Mouse (Mus musculus): ENCODE results near the gene Lix1l. TPM values are rescaled to one million over a fixed set of nuclear protein-coding genes. Genes with fewer than 3 reads are reported as not detected.

Gene Lix1l
- polyA plus RNA-seq, 1 experiment = 8.1 TPM

DNA sequence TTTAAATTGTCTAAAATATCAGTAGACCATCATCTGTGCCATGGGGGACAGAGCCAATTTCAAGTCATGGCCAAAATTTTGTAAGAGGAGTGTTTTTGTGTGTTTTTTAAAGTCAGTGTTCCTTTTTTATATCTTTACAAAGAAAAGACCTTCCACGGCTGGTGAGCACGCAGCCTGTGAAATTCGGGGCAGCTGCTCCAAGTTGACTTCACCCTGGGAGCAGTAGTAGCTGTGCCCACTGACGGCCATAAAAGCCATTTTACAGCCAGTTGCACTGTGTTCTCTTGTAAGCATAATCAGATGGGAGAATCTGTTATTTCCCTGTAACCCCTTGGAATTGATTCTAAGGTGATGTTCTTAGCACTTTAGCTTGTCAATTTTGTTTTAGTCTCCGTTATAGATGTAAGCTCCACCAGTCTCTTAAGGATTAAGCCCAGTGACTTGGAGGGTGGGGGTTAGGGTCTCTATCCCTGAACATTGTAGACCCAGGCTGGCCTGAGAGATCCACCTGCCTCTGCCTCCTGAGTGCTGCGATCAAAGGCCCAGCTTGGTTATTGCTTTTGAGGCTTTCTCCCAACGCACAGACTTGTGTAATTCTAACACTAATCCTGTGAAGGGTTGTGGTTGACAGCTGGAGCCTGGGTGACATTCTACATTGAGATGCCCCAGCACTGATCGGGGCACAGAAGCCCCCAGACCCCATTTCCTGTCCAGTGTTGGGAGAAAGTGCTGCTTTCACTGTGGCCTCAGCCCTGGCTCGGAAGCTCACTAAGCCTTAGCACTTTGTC lies 39.9 kb upstream of the Lix1l start:
- H3K27ac ChIP-seq (ENCODE audit: control insufficient read depth, insufficient read depth, low read depth, low read length) = peak overlapping the region; percentile 36; the same call in 1 of the 2 replicates
- H3K4me3 ChIP-seq (ENCODE audit: control insufficient read depth, low read depth, low read length) = peak overlapping the region; percentile 70

DNA sequence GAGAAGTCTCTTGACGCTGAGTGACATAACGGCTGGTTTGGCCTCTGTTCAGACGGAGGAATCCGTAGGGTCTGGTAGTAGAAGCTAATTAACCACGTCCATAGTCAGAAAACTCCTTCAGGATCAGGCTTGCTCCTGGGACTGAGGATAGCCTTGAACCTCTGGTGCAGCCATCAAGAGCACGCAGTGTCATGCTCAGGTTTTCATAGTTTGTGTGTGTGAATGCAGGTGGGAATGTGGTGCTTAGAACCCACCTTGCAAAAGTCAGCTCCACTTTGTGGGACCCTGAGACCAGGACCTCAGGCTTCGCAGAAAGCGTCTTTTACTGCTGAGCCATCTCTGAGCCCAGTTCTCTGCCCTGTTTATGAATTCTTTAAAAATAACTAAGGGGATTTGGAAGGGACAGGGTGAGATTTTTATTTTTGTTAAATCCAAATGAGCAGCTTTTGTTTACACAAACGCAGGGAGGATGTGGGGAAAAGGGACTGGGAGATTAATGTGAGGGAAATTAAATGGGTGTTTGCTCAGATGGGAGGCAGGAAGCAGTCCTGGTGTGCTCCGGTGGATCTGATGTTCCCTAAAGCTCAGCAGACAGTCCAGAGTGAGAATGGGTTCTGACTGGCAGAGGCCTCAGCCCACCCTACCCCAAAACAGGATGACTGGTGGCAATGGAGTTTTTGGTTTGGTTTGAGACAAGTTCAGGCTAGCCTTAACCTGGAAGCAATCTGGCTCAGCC lies 38.8 kb upstream of the Lix1l start:
- Histone ChIP-seq H3K36me3 (ENCODE audit: control insufficient read depth, insufficient read depth, low read length) (peaks cover 5% of the 10 kb centered on the region), H3K4me3 (ENCODE audit: control insufficient read depth, low read depth, low read length) (peak overlapping the region; percentile 14), H3K27me3 (ENCODE audit: control insufficient read depth, insufficient read depth, low read length) (no peaks in the 10 kb centered on the region), H3K27ac (ENCODE audit: control insufficient read depth, insufficient read depth, low read depth, low read length) (peak overlapping the region; percentile 55), H3K4me1 (ENCODE audit: control insufficient read depth, insufficient read depth, low read length) (peaks cover 4% of the 10 kb centered on the region)
- TF ChIP-seq CTCF (IDR thresholded peaks at IDR 0.05; ENCODE audit: control insufficient read depth, insufficient read depth, insufficient replicate concordance, low read depth, low read length) = no peak
- TF ChIP-seq POLR2A (IDR thresholded peaks at IDR 0.05; ENCODE audit: control insufficient read depth, low read depth, low read length) = no peak

More for the DNA sequence above, 39.9 kb upstream of the Lix1l start:
- Histone ChIP-seq H3K27me3 (ENCODE audit: control insufficient read depth, insufficient read depth, low read length) (no peaks in the 10 kb centered on the region), H3K36me3 (ENCODE audit: control insufficient read depth, insufficient read depth, low read length) (peaks cover 5% of the 10 kb centered on the region), H3K4me1 (ENCODE audit: control insufficient read depth, insufficient read depth, low read length) (peaks cover 6% of the 10 kb centered on the region)
- TF ChIP-seq POLR2A (IDR thresholded peaks at IDR 0.05; ENCODE audit: control insufficient read depth, low read depth, low read length) (no peak), CTCF (IDR thresholded peaks at IDR 0.05; ENCODE audit: control insufficient read depth, insufficient read depth, insufficient replicate concordance, low read depth, low read length) (no peak)

DNA sequence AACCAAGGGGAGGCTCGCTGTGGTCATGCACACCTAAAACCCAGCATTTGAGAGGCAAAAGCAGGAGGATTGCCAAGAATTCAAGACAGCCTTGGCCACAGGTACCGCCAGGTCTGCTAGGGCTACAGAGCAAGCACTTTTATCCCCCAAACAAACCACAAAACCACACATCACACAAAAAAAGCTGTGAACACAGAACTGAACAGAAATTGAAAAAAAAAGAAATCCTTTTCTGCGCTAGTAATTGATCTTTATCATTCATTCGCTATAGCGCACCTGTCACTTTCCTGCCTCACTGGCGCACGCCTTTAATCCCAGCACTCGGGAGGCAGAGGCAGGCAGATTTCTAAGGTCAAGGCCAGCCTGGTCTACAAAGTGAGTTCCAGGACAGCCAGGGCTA lies 37.7 kb upstream of the Lix1l start:
- no peak overlapping the region for H3K27ac ChIP-seq (ENCODE audit: control insufficient read depth, insufficient read depth, low read depth, low read length)
- no peak overlapping the region for H3K4me3 ChIP-seq (ENCODE audit: control insufficient read depth, low read depth, low read length)
- no peak for TF ChIP-seq CTCF (IDR thresholded peaks at IDR 0.05; ENCODE audit: control insufficient read depth, insufficient read depth, insufficient replicate concordance, low read depth, low read length)
- no peak for TF ChIP-seq POLR2A (IDR thresholded peaks at IDR 0.05; ENCODE audit: control insufficient read depth, low read depth, low read length)
- peaks cover 5% of the 10 kb centered on the region for H3K36me3 ChIP-seq (ENCODE audit: control insufficient read depth, insufficient read depth, low read length)
- H3K4me1 ChIP-seq (ENCODE audit: control insufficient read depth, insufficient read depth, low read length) = no peaks in the 10 kb centered on the region; the same call in 1 of the 2 replicates
- no peaks in the 10 kb centered on the region for H3K27me3 ChIP-seq (ENCODE audit: control insufficient read depth, insufficient read depth, low read length)

DNA sequence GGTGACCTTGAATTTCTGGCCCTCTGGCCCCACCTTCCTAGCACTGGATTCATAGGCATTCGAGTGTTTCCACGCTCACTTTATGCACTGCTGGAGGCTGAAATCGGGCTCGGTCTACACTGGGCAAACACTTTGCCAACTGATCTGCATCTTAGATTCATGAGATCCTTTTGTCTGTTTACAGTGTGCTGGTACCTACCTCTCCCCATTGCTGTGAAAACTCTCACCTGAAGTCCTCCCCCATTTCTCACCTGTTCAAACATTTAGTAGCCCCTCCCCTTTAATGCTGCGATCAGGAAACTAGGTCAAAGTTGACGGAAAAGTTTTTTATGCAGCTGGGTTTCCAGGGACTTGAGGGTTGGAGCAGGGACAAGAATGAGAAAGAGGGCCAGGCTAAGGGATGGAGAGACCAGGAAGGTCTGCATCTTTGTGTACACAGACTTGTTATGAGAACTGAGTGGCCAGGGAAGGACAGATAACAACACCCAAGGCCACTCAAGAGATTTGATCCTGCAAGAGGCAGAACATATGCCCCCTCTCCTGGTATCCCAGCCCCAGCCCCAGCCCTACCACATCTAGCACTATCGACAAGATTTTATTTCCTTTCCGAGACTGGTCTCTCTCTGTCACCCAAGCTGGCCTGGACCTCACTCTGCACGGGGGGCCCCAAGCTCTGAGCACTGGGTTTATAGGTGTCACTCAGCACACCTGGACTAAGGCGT lies 36.9 kb upstream of the Lix1l start:
- no peak overlapping the region for H3K4me3 ChIP-seq (ENCODE audit: control insufficient read depth, low read depth, low read length)
- no peaks in the 10 kb centered on the region; the same call in 1 of the 2 replicates for H3K4me1 ChIP-seq (ENCODE audit: control insufficient read depth, insufficient read depth, low read length)
- TF ChIP-seq POLR2A (IDR thresholded peaks at IDR 0.05; ENCODE audit: control insufficient read depth, low read depth, low read length) (no peak), CTCF (IDR thresholded peaks at IDR 0.05; ENCODE audit: control insufficient read depth, insufficient read depth, insufficient replicate concordance, low read depth, low read length) (no peak)
- peak overlapping the region; percentile 51; the same call in 1 of the 2 replicates for H3K27ac ChIP-seq (ENCODE audit: control insufficient read depth, insufficient read depth, low read depth, low read length)
- no peaks in the 10 kb centered on the region for H3K27me3 ChIP-seq (ENCODE audit: control insufficient read depth, insufficient read depth, low read length)
- H3K36me3 ChIP-seq (ENCODE audit: control insufficient read depth, insufficient read depth, low read length) = peaks cover 5% of the 10 kb centered on the region

DNA sequence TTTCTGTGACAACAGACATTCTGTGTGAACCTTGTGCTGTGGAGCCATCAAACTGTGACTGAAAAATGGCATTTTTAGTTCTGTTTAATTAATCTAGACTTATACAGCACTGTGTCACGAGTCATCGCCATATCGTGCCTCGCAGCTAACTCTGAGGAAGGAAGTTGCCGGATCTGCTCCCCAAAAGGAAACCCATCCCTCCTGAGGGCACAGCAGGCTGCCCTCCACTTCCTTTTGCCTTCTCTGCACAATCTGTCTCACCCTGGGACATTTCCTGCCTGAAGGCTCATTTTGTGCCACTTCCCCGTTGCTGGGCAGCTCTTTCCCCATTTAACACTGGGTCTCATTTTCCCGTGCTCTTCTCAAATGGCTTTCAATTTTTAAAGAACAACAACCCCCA lies 36.3 kb upstream of the Lix1l start:
- Histone ChIP-seq H3K27ac (ENCODE audit: control insufficient read depth, insufficient read depth, low read depth, low read length) (peak overlapping the region; percentile 39; the same call in 1 of the 2 replicates), H3K27me3 (ENCODE audit: control insufficient read depth, insufficient read depth, low read length) (no peaks in the 10 kb centered on the region), H3K4me3 (ENCODE audit: control insufficient read depth, low read depth, low read length) (no peak overlapping the region), H3K36me3 (ENCODE audit: control insufficient read depth, insufficient read depth, low read length) (peaks cover 5% of the 10 kb centered on the region), H3K4me1 (ENCODE audit: control insufficient read depth, insufficient read depth, low read length) (peaks cover 4% of the 10 kb centered on the region)
- TF ChIP-seq POLR2A (IDR thresholded peaks at IDR 0.05; ENCODE audit: control insufficient read depth, low read depth, low read length) = no peak
- no peak for TF ChIP-seq CTCF (IDR thresholded peaks at IDR 0.05; ENCODE audit: control insufficient read depth, insufficient read depth, insufficient replicate concordance, low read depth, low read length)

DNA sequence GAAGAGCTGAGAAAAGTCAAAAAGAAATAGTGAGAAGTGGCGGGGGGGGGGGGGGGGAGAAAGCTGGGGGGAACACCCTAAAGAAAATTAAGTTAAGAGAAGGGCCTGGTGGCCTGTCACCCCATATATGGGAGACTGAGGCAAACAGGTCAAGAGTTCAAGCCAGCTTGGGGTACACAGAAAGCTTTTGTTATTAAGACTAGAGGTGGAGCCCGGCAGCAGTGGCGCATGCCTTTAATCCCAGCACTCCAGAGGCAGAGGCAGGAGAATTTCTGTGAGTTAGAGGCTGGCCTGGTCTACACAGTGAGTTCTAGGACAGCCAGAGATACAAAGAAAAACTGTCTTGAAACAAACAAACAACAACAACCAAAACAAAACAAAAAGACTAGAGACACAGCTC lies 35.8 kb upstream of the Lix1l start:
- no peak overlapping the region for H3K4me3 ChIP-seq (ENCODE audit: control insufficient read depth, low read depth, low read length)
- no peaks in the 10 kb centered on the region for H3K27me3 ChIP-seq (ENCODE audit: control insufficient read depth, insufficient read depth, low read length)
- peaks cover 4% of the 10 kb centered on the region for H3K4me1 ChIP-seq (ENCODE audit: control insufficient read depth, insufficient read depth, low read length)
- no peak for TF ChIP-seq POLR2A (IDR thresholded peaks at IDR 0.05; ENCODE audit: control insufficient read depth, low read depth, low read length)
- no peak for TF ChIP-seq CTCF (IDR thresholded peaks at IDR 0.05; ENCODE audit: control insufficient read depth, insufficient read depth, insufficient replicate concordance, low read depth, low read length)
- H3K36me3 ChIP-seq (ENCODE audit: control insufficient read depth, insufficient read depth, low read length) = peaks cover 4% of the 10 kb centered on the region
- H3K27ac ChIP-seq (ENCODE audit: control insufficient read depth, insufficient read depth, low read depth, low read length) = no peak overlapping the region
